7 mouse cellular contexts compared by ENCODE assay signal in genomic region chr5:35447656-35448443, GRCm38 (mm10). TPM values are rescaled to one million over a fixed set of nuclear protein-coding genes. Genes with fewer than 3 reads are reported as not detected.
A peak's percentile ranks its signal among the peaks of the same experiment; 100 is the strongest.
DNase-seq lines count a peak whose midpoint lies in the region; ATAC-seq and TF ChIP-seq lines count a peak whose summit lies in the region.

No protein-coding gene starts in this region.

- peak overlapping the region; percentile 61 for H3K4me2 ChIP-seq in forebrain, embryonic 11.5 days (ENCODE audit: low read depth, low read length, severe bottlenecking)
- H3K4me2 ChIP-seq in hindbrain, embryonic 16.5 days (ENCODE audit: low read length), result peak overlapping the region; percentile 76

- H3K27ac ChIP-seq in forebrain, embryonic 11.5 days (ENCODE audit: low read depth, low read length), result peak overlapping the region; percentile 6; the same call in 1 of the 2 replicates
- peak overlapping the region; percentile 67 for H3K27ac ChIP-seq in hindbrain, embryonic 16.5 days (ENCODE audit: low read depth, low read length)

- peaks cover 41% of the 10 kb centered on the region for H3K27me3 ChIP-seq in E14TG2a.4 (ENCODE audit: insufficient read depth, low read length)
- H3K27me3 ChIP-seq in forebrain, embryonic 11.5 days (ENCODE audit: control insufficient read depth, insufficient read depth, low read length), result no peaks in the 10 kb centered on the region
- no peaks in the 10 kb centered on the region for H3K27me3 ChIP-seq in hindbrain, embryonic 16.5 days (replicated peaks; ENCODE audit: control insufficient read depth, insufficient read depth, low read length)

- H3K4me1 ChIP-seq in E14TG2a.4 (replicated peaks; ENCODE audit: low read depth, low read length), result peaks cover 14% of the 10 kb centered on the region
- H3K4me1 ChIP-seq in forebrain, embryonic 11.5 days (replicated peaks; ENCODE audit: control insufficient read depth, insufficient read depth, low read length), result peaks cover 3% of the 10 kb centered on the region; the same call in 1 of the 2 replicates
- H3K4me1 ChIP-seq in hindbrain, embryonic 16.5 days (ENCODE audit: control insufficient read depth, insufficient read depth, low read depth, low read length), result peaks cover 9% of the 10 kb centered on the region

- intact Hi-C loops in left cerebral cortex, postnatal 4 days (cut with DNase I), result no loop called here

- peak; percentile 59 for DNase-seq in 3T3-L1 (ENCODE audit: low read depth, low spot score)
- peak; percentile 86 for DNase-seq in forebrain, embryonic 11.5 days (ENCODE audit: low spot score)
- DNase-seq in left cerebral cortex, postnatal 4 days, result peak; percentile 82
- DNase-seq in retina, postnatal 1 day, result peak; percentile 97
- no peak for DNase-seq in thymus, adult 18-20 months

- peak overlapping the region; percentile 51 for H3K9ac ChIP-seq in forebrain, embryonic 11.5 days (ENCODE audit: low read length)
- peak overlapping the region; percentile 68 for H3K9ac ChIP-seq in hindbrain, embryonic 16.5 days (ENCODE audit: low read depth, low read length)

- no peaks in the 10 kb centered on the region for H3K9me3 ChIP-seq in E14TG2a.4 (ENCODE audit: low read length)
- H3K9me3 ChIP-seq in forebrain, embryonic 11.5 days (ENCODE audit: control insufficient read depth, low read length), result no peaks in the 10 kb centered on the region
- no peaks in the 10 kb centered on the region for H3K9me3 ChIP-seq in hindbrain, embryonic 16.5 days (ENCODE audit: control insufficient read depth, low read length)

- WGBS in forebrain, embryonic 11.5 days, result 16% methylated on average over 27 of the region's 27 CpGs
- 13% methylated on average over 27 of the region's 27 CpGs for WGBS in hindbrain, embryonic 16.5 days

- no peaks in the 10 kb centered on the region for H3K36me3 ChIP-seq in E14TG2a.4 (ENCODE audit: insufficient read depth, low read length)
- no peaks in the 10 kb centered on the region for H3K36me3 ChIP-seq in forebrain, embryonic 11.5 days (ENCODE audit: control insufficient read depth, insufficient read depth, low read length)
- H3K36me3 ChIP-seq in hindbrain, embryonic 16.5 days (ENCODE audit: control insufficient read depth, insufficient read depth, low read length), result no peaks in the 10 kb centered on the region

- no peak for TF ChIP-seq CTCF in E14TG2a.4 (conservative IDR thresholded peaks at IDR 0.05; ENCODE audit: low read length)

- H3K4me3 ChIP-seq in E14TG2a.4 (replicated peaks; ENCODE audit: low read length), result peak overlapping the region; percentile 14; the same call in 1 of the 2 replicates
- peak overlapping the region; percentile 12; the same call in 1 of the 2 replicates for H3K4me3 ChIP-seq in forebrain, embryonic 11.5 days (ENCODE audit: low read depth, low read length)
- peak overlapping the region; percentile 41 for H3K4me3 ChIP-seq in hindbrain, embryonic 16.5 days (ENCODE audit: low read length)

- peak; percentile 90 for ATAC-seq in forebrain, embryonic 11.5 days (replicated peaks; ENCODE audit: low FRiP score)
- peak; percentile 96 for ATAC-seq in hindbrain, embryonic 16.5 days

RNA-seq across cellular contexts. Expression of gene Hmx1, which starts 58.9 kb away (rescaled TPM):
- 0.44 and 0.55 TPM in 2 replicates for polyA plus RNA-seq in forebrain, embryonic 11.5 days (2014; fragmentation: Nextera tagmentation; extraction: Ambion mirVana)
- 0.10 TPM in 1 of 2 replicates, not detected in the other for polyA plus RNA-seq in hindbrain, embryonic 16.5 days (2015; fragmentation: Nextera tagmentation; extraction: Ambion mirVana)
- not detected for total RNA-seq in left cerebral cortex, postnatal 4 days (2021)

Comparison
In these comparisons a context has a peak if more than half of its experiments do, and no peak if none do; other contexts are left out.
1. DNase-seq: peak in 3T3-L1 (single experiment), forebrain, embryonic 11.5 days (single experiment), left cerebral cortex, postnatal 4 days (single experiment) and retina, postnatal 1 day (single experiment); none in thymus, adult 18-20 months (0 of 2).
2. Peak in every context shown above with its lines, with median percentiles within 50 percentile points of each other: H3K4me3 ChIP-seq.